Comparison of ENCODE assay signal across 21 mouse cellular contexts in genomic region chr1:74401015-74401702, GRCm38 (mm10). TPM values are rescaled to one million over a fixed set of nuclear protein-coding genes. Genes with fewer than 3 reads are reported as not detected.
A peak's percentile ranks its signal among the peaks of the same experiment; 100 is the strongest.
DNase-seq lines count a peak whose midpoint lies in the region; ATAC-seq and TF ChIP-seq lines count a peak whose summit lies in the region.
"Had no signal": no experiment of that assay in that cellular context is flagged by ENCODE, and none has a peak within 500 bp of the region (broad histone marks: within the 10 kb centered on the region; RNA-seq: fewer than 3 reads in every experiment).

No protein-coding gene starts in this region.

- no peak overlapping the region for H3K4me3 ChIP-seq in heart, embryonic 12.5 days
- H3K4me3 ChIP-seq in lung, embryonic 14.5 days (ENCODE audit: low read depth, low read length): no peak overlapping the region
- peak overlapping the region; percentile 10; the same call in 1 of the 2 replicates for H3K4me3 ChIP-seq in liver, embryonic 15.5 days (replicated peaks)
- H3K4me3 ChIP-seq: hindbrain, embryonic 15.5 days; intestine, embryonic 15.5 days; limb, embryonic 10.5 days; lung, embryonic 15.5 days had no signal

- no peaks in the 10 kb centered on the region for H3K36me3 ChIP-seq in heart, embryonic 12.5 days
- H3K36me3 ChIP-seq in lung, embryonic 14.5 days (ENCODE audit: insufficient read depth): no peaks in the 10 kb centered on the region
- H3K36me3 ChIP-seq in liver, embryonic 15.5 days (replicated peaks): no peaks in the 10 kb centered on the region
- H3K36me3 ChIP-seq: hindbrain, embryonic 15.5 days; intestine, embryonic 15.5 days; limb, embryonic 10.5 days; lung, embryonic 15.5 days had no signal

- H3K4me1 ChIP-seq in heart, embryonic 12.5 days (replicated peaks): peaks cover 14% of the 10 kb centered on the region; the same call in 1 of the 2 replicates
- H3K4me1 ChIP-seq in lung, embryonic 14.5 days (ENCODE audit: insufficient read depth): no peaks in the 10 kb centered on the region
- peaks cover 54% of the 10 kb centered on the region for H3K4me1 ChIP-seq in liver, embryonic 15.5 days (replicated peaks)

- H3K27me3 ChIP-seq in heart, embryonic 12.5 days (replicated peaks): no peaks in the 10 kb centered on the region
- no peaks in the 10 kb centered on the region for H3K27me3 ChIP-seq in lung, embryonic 14.5 days (ENCODE audit: insufficient read depth, low read length)
- H3K27me3 ChIP-seq in liver, embryonic 15.5 days: no peaks in the 10 kb centered on the region
- H3K27me3 ChIP-seq: CH12.LX; hindbrain, embryonic 15.5 days; intestine, embryonic 15.5 days; lung, embryonic 15.5 days had no signal

- no peak for ATAC-seq in heart, embryonic 12.5 days (ENCODE audit: insufficient number of reproducible peaks, low FRiP score)
- no peak for ATAC-seq in lung, embryonic 14.5 days (ENCODE audit: insufficient read depth)
- no peak for ATAC-seq in liver, embryonic 15.5 days (ENCODE audit: insufficient read depth)
- ATAC-seq: forebrain, embryonic 14.5 days; intestine, embryonic 15.5 days had no signal

- intact Hi-C loops in heart, postnatal 36 days (cut with DNase I): no loop called here

- 0 out of 2 replicates have a peak, but pooled peaks have one; percentile 3 for TF ChIP-seq CTCF in lung, embryonic 14.5 days (IDR thresholded peaks at IDR 0.05; ENCODE audit: low read depth)

- 35% methylated on average over 16 of the region's 16 CpGs for WGBS in heart, embryonic 12.5 days
- 40% methylated on average over 16 of the region's 16 CpGs for WGBS in lung, embryonic 14.5 days
- 33% methylated on average over 16 of the region's 16 CpGs for WGBS in liver, embryonic 15.5 days (ENCODE audit: insufficient replicate concordance)

- H3K27ac ChIP-seq in heart, embryonic 12.5 days (ENCODE audit: poor library complexity, severe bottlenecking): no peak overlapping the region
- no peak overlapping the region for H3K27ac ChIP-seq in lung, embryonic 14.5 days (ENCODE audit: low read depth)
- peak overlapping the region; percentile 70 for H3K27ac ChIP-seq in liver, embryonic 15.5 days (replicated peaks)
- H3K27ac ChIP-seq: hindbrain, embryonic 15.5 days; intestine, embryonic 15.5 days; limb, embryonic 10.5 days; lung, embryonic 15.5 days had no signal

- no peaks in the 10 kb centered on the region for H3K9me3 ChIP-seq in heart, embryonic 12.5 days (replicated peaks)
- H3K9me3 ChIP-seq in lung, embryonic 14.5 days (ENCODE audit: low read depth, low read length): no peaks in the 10 kb centered on the region
- H3K9me3 ChIP-seq in liver, embryonic 15.5 days (replicated peaks): no peaks in the 10 kb centered on the region
- H3K9me3 ChIP-seq: hindbrain, embryonic 15.5 days; intestine, embryonic 15.5 days; limb, embryonic 10.5 days; lung, embryonic 15.5 days had no signal

- no peak overlapping the region for H3K9ac ChIP-seq in heart, embryonic 12.5 days
- H3K9ac ChIP-seq in lung, embryonic 14.5 days: no peak overlapping the region
- H3K9ac ChIP-seq in liver, embryonic 15.5 days: peak overlapping the region; percentile 35; the same call in 1 of the 2 replicates
- H3K9ac ChIP-seq: hindbrain, embryonic 15.5 days; intestine, embryonic 15.5 days; lung, embryonic 15.5 days had no signal

- peak overlapping the region; percentile 35 for H3K4me2 ChIP-seq in heart, embryonic 12.5 days
- no peak overlapping the region for H3K4me2 ChIP-seq in lung, embryonic 14.5 days
- peak overlapping the region; percentile 63 for H3K4me2 ChIP-seq in liver, embryonic 15.5 days
- H3K4me2 ChIP-seq: hindbrain, embryonic 15.5 days; intestine, embryonic 15.5 days; lung, embryonic 15.5 days; midbrain, embryonic 11.5 days had no signal

- DNase-seq in heart, postnatal 36 days: no peak
- DNase-seq in lung, embryonic 14.5 days: no peak
- DNase-seq in lung, adult 18-20 months: no peak
- no peak for DNase-seq in gastrocnemius, postnatal 25 days
- DNase-seq in ovary, postnatal 14 days (ENCODE audit: low spot score): no peak
- DNase-seq: adrenal gland, adult 2 months; cerebellum, adult 8-10 months; gastrocnemius, postnatal 10 days; kidney, postnatal 4 days; layer of hippocampus, adult 9-11 months; lung, postnatal 4 days; thymus, postnatal 4 days had no signal

RNA-seq across cellular contexts. Expression of gene Vil1, which starts 8.0 kb away (rescaled TPM):
- 0.27 and 0.28 TPM in 2 replicates for polyA plus RNA-seq in heart, embryonic 12.5 days (2016; fragmentation: Nextera tagmentation; extraction: Ambion mirVana)
- total RNA-seq in heart, postnatal 36 days (2021): 1 to 10 TPM in 1 of 2 experiments, under 1 TPM in 1; 0.86 to 1.3 TPM
- 0.42 and 0.43 TPM in 2 replicates for polyA plus RNA-seq in lung, embryonic 14.5 days (2014; fragmentation: Nextera tagmentation; extraction: Ambion mirVana)
- 0.76 and 0.99 TPM in 2 replicates for polyA plus RNA-seq in liver, embryonic 15.5 days (2015; fragmentation: Nextera tagmentation; extraction: Ambion mirVana)
- under 1 TPM in 1 of 2 experiments, not detected in 1; 0.13 TPM for total RNA-seq in gastrocnemius, postnatal 25 days (2021)

RNA-seq across cellular contexts. Expression of gene Ctdsp1, which starts 9.8 kb away (rescaled TPM):
- polyA plus RNA-seq in heart, embryonic 12.5 days (2016; fragmentation: Nextera tagmentation; extraction: Ambion mirVana): 54.5 and 55.9 TPM in 2 replicates
- 100 to 1,000 TPM; 127 to 133 TPM for total RNA-seq in heart, postnatal 36 days (2021)
- polyA plus RNA-seq in lung, embryonic 14.5 days (2014; fragmentation: Nextera tagmentation; extraction: Ambion mirVana): 99.4 and 102 TPM in 2 replicates
- polyA plus RNA-seq in liver, embryonic 15.5 days (2015; fragmentation: Nextera tagmentation; extraction: Ambion mirVana): 44.8 and 48.4 TPM in 2 replicates
- total RNA-seq in gastrocnemius, postnatal 25 days (2021): 10 to 100 TPM; 82.7 to 82.9 TPM

RNA-seq across cellular contexts. Expression of gene Slc11a1, which starts 26.2 kb away (rescaled TPM):
- polyA plus RNA-seq in heart, embryonic 12.5 days (2016; fragmentation: Nextera tagmentation; extraction: Ambion mirVana): 1.3 and 1.5 TPM in 2 replicates
- total RNA-seq in heart, postnatal 36 days (2021): 1 to 10 TPM; 4.7 to 5.5 TPM
- 3.1 and 3.5 TPM in 2 replicates for polyA plus RNA-seq in lung, embryonic 14.5 days (2014; fragmentation: Nextera tagmentation; extraction: Ambion mirVana)
- 14.0 and 17.0 TPM in 2 replicates for polyA plus RNA-seq in liver, embryonic 15.5 days (2015; fragmentation: Nextera tagmentation; extraction: Ambion mirVana)
- 1 to 10 TPM; 2.9 to 3.2 TPM for total RNA-seq in gastrocnemius, postnatal 25 days (2021)

RNA-seq across cellular contexts. Expression of gene Catip, which starts 39.3 kb away (rescaled TPM):
- 0.46 TPM in 2 replicates for polyA plus RNA-seq in heart, embryonic 12.5 days (2016; fragmentation: Nextera tagmentation; extraction: Ambion mirVana)
- total RNA-seq in heart, postnatal 36 days (2021): under 1 TPM; 0.19 to 0.41 TPM
- polyA plus RNA-seq in lung, embryonic 14.5 days (2014; fragmentation: Nextera tagmentation; extraction: Ambion mirVana): 0.62 and 0.63 TPM in 2 replicates
- 0.06 TPM in 1 of 2 replicates, not detected in the other for polyA plus RNA-seq in liver, embryonic 15.5 days (2015; fragmentation: Nextera tagmentation; extraction: Ambion mirVana)
- not detected for total RNA-seq in gastrocnemius, postnatal 25 days (2021)
